Mouse (Mus musculus) embryo, embryonic 9.5 days (tissue): ENCODE measurements around the gene Six4.
"Not testable (repeated sequence)": the region's sequence is repeated elsewhere in the genome, so short reads cannot be mapped to it uniquely, and the experiment has no call there.

Experiments used
- DNase-seq: peaks from one replicate; pipeline ENCODE4 v3.0.0-alpha.2; 2017; ENCODE audit errors: extremely low spot score

Gene Six4

GRCm38 (mm10) chr12:73113196-73113595 lies at the start of gene Six4:
Gene Six4 (minus strand): TSS chr12:73113456.
- DNase-seq = peak; percentile 90

- DNase-seq = no peak
Observed at GRCm38 (mm10) chr12:73162408-73163181, 49.3 kb upstream of the Six4 start.

- DNase-seq = no peak
Observed at GRCm38 (mm10) chr12:73160341-73160740, 47.1 kb upstream of the Six4 start.

- DNase-seq = no peak
Observed at GRCm38 (mm10) chr12:73154150-73154549, 40.9 kb upstream of the Six4 start.

- DNase-seq = not testable (repeated sequence)
Observed at GRCm38 (mm10) chr12:73151038-73151437, 37.8 kb upstream of the Six4 start.

- DNase-seq = no peak
Observed at GRCm38 (mm10) chr12:73147236-73147635, 34.0 kb upstream of the Six4 start.

- DNase-seq = no peak
Observed at GRCm38 (mm10) chr12:73140732-73141131, 27.5 kb upstream of the Six4 start.

GRCm38 (mm10) chr12:73125250-73125649 lies 12.0 kb upstream of the Six4 start:
- DNase-seq = no peak

GRCm38 (mm10) chr12:73123093-73124041 lies 10.1 kb upstream of the Six4 start, which contains the start of gene Mnat1:
Gene Mnat1 (plus strand): TSS chr12:73123717.
- DNase-seq = peak; percentile 90

GRCm38 (mm10) chr12:73112326-73113087 lies 749 bp downstream of the Six4 start:
- peak; percentile 83 for DNase-seq

- peak; percentile 47 for DNase-seq
Observed at GRCm38 (mm10) chr12:73111561-73112325, 1.5 kb downstream of the Six4 start.

GRCm38 (mm10) chr12:73110431-73111111 lies 2.7 kb downstream of the Six4 start:
- DNase-seq = peak; percentile 64

GRCm38 (mm10) chr12:73107821-73108220 lies 5.4 kb downstream of the Six4 start:
- DNase-seq = no peak

GRCm38 (mm10) chr12:73103713-73104112 lies 9.5 kb downstream of the Six4 start:
- DNase-seq = no peak

- no peak for DNase-seq
Observed at GRCm38 (mm10) chr12:73098593-73098992, 14.7 kb downstream of the Six4 start.

GRCm38 (mm10) chr12:73096177-73096576 lies 17.1 kb downstream of the Six4 start:
- not testable (repeated sequence) for DNase-seq

GRCm38 (mm10) chr12:73094605-73095004 lies 18.7 kb downstream of the Six4 start:
- no peak for DNase-seq

GRCm38 (mm10) chr12:73094189-73094588 lies 19.1 kb downstream of the Six4 start:
- no peak for DNase-seq

GRCm38 (mm10) chr12:73090672-73091335 lies 22.5 kb downstream of the Six4 start:
- DNase-seq = no peak

- DNase-seq = no peak
Observed at GRCm38 (mm10) chr12:73088911-73089310, 24.3 kb downstream of the Six4 start.
